Mouse (Mus musculus): ENCODE results near the gene Slain1.
"Not testable (repeated sequence)": the region's sequence is repeated elsewhere in the genome, so short reads cannot be mapped to it uniquely, and the experiment has no call there.

Slain1 gene

DNA sequence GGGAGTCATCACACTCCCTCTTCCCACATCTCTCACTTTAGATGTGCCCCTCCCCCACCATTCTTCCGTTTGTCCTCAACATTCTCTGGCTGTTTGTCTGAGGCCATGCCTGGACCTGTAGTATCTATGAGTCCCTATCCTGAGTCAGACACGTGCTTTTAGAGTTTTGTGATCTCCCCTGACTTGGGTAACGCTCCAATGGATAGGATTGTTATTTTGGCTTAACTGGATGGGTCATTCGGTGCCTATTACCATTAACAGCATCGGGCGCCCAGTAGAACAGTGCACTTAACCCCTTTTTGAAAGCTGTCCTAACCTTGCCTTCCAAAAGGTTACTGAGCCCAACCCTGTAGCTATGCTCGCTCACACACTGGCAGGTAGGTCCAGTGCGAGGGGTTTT is 78.5 kb downstream of the Slain1 start:
- DNase-seq = no peak

GRCm38 (mm10) chr14:103728951-103729725 is 79.1 kb downstream of the Slain1 start:
- no peak for DNase-seq

DNA sequence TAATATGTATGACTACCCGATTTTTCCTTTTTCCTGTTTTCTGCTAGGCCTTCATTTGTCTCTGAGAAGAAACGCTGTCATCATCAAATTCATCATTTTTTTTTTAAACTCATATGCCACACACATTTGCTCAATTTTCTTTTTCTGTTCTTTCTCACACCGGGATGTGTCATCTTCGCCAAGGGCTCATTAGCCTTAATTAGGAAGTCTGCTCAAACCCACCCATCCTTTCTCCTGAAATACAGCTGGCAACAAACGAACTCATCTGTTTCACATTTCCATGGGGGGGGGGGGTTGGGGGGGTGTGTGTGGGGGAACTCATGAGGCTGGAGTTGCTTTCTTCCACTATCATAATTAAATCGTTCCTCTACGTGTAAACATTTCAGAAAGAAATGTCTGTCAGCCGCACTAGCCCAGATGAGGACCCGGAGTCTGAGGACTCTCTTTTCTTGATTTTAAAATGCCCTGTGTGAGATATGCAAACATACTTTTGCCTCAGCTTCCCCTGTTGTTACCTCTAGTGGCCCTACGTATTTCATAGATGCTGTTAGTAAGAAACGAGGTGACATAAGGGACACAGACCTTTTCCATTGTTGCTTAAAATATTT is 79.8 kb downstream of the Slain1 start:
- no peak for DNase-seq

GRCm38 (mm10) chr14:103732626-103733025 is 82.6 kb downstream of the Slain1 start:
- DNase-seq = no peak

DNA sequence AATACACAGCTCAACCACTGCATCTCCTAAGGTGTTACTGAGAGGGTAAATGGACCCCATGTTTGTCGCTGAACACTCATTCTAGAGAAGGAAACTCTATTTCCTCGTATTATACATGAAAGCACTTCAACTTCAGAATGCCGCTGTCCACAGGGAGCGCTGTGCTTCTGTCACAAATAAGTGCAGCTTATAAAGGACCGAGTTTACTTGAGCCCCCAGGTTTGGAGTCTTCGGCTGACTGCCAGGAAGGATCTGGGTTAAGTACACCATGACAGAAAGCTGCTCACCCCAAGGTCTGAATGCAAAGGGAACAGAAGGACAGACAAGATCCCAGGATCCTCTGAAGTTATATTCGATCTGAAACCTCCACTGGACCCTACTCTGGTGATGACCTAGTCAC is 91.2 kb downstream of the Slain1 start:
- DNase-seq = no peak

DNA sequence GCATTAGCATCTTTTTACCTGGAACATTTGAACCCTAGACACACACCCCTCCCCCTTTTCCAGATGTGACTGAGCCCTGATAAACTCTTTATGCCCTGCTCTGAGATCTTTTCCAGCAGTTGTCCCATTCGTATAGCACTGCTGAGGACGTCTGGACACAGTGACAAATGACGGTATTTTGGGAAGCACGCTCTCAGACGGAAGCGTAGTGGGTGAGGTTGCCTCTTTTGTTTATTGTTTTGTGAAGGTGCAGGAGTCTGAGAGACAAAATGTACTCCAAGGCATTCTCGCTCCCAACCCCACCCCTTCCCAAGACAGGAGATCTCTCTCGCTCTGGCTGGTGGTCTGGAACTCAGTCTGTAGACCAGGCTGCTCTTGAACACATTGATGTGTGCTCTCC is 92.1 kb downstream of the Slain1 start:
- no peak for DNase-seq

DNA sequence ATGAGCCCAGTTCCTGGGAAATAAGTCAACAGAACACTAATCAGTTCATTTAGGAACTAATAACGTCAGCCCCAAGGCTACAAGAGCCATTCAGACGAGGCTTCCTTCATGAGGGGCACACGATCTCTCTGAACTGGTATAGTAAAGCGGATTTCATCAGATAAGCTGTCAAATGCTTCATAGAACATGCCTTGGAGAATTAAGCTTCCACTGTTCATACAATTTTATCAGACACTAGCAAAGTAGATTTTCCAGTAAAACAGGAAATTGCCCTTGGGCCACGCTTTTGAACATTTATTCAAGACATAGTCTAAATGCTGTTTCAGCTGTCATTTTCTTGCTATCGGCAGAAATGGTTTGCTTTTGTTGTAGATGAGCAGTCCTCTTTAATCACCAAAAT is 97.3 kb downstream of the Slain1 start:
- DNase-seq = no peak

DNA sequence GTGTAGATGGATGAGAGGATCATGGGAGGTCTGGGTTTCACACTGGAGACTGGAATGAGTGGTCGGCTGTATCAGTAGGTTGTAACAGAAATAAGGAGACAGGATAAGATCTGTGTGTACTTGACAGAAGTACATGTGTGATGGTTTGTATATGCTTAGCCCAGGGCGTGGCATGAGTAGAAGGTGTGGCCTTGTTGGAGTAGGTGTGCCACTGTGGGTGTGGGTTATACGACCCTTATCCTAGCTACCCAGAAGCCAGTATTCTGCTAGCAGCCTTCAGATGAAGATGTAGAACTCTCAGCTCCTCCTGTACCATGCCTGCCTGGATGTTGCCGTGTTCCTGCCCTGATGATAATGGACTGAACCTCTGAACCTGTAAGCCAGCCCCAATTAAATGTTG is 100.6 kb downstream of the Slain1 start:
- not testable (repeated sequence) for DNase-seq

- DNase-seq = no peak
Observed at GRCm38 (mm10) chr14:103751384-103751783, 101.4 kb downstream of the Slain1 start.

- DNase-seq = no peak
Observed at GRCm38 (mm10) chr14:103752773-103753172, 102.7 kb downstream of the Slain1 start.

DNA sequence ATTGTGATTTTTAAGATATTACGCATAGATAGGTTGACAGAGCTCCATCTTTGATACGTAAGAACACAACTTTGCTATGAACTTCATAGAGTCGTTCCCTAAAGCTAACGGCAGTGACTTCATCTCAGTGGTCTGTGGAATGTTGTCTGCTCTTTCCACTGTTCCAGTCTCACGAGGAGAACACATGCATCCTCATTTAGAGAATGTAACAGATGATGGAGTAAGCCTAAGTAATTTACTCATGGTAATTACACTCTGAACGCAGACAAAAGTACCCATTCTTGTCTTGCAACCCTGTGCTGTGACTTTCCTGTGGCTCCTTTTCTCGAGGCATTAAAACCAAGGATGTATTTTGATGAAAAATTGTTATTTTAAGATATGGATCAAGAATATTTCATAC is 104.0 kb downstream of the Slain1 start:
- DNase-seq = no peak

DNA sequence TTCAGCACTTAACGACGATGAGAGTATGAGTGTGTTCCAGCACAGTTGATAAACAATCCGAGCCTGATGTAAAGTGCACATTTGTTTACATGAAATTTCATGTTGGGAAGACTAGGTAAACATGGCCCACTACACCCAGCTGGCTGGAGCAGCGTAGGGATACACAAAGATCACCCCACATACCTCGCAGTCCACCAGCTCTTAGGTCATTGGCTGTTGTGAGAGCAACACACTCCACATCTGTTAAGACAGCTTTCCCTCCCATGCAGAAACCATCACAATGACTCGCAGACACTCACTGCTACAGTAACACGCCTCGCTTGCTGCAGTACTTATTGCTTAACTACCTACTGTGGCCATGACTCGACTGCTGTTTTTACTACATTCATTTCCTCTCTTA is 104.4 kb downstream of the Slain1 start:
- no peak for DNase-seq
